Mouse (Mus musculus) liver, embryonic 14.5 days (tissue): ENCODE measurements around the gene Rab6a.

Experiments used
- CTCF ChIP-seq: IDR thresholded peaks from 2 replicates; pipeline ENCODE4 v1.5.1; 2016; ENCODE audit warnings: antibody characterized with exemption, low read depth, control low read depth
- EP300 ChIP-seq: IDR thresholded peaks from 2 replicates; pipeline ENCODE4 v1.6.1; 2016; ENCODE audit warnings: antibody characterized with exemption, low read depth

GRCm38 (mm10) chr7:100653480-100654266, 46.5 kb downstream of the Rab6a start:
- no peak for TF ChIP-seq CTCF
- TF ChIP-seq EP300, result no peak
